Mouse (Mus musculus) right cerebral cortex, adult 2 months (tissue): ENCODE measurements around the gene Gm6899.

ENCODE experiments used
- DNase-seq, 2 experiments: peaks; one replicate each; pipeline ENCODE4 v3.0.0; 2021 to 2022; ENCODE audit warnings: low spot score in 2 of 2

The Gm6899 gene

DNA sequence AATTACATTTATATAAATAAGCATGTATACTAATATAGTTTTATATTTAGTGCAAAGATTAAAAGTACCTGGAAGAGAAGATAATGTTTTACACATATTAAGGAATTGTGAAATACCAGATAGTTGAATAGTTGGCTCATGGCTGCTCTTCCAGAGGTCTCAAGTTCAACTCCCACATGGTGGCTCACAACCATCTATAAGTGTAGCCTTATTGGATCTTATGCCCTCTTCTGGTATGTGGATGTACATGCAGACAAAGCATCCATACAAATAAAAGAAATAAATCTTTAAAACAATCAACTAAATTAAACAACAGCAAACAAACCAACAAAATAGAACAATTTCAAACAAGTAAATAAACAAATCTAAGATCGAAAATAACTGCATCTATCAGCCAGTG lies 49.1 kb downstream of the Gm6899 start:
- DNase-seq = no peak
